Mouse (Mus musculus) heart, postnatal 0 days (tissue): ENCODE measurements at regions not wholly inside any gene's neighbourhood (a gene's known extent, or its start where the extent isn't known, plus 50 kb on each side); places are given as distances from the start of the nearest gene placed in this dataset.
"Not testable (repeated sequence)": the region's sequence is repeated elsewhere in the genome, so short reads cannot be mapped to it uniquely, and the experiment has no call there.

Experiments used
- ATAC-seq: fragments of 200-750 bp; cut with Nextera tagmentation; 2 replicates; pipeline ENCODE4 v1.8.0; 2017; ENCODE audit warnings: low read depth, moderate number of reproducible peaks, moderate library complexity; ENCODE audit not compliant: insufficient read depth
- DNase-seq: peaks from one replicate; pipeline ENCODE4 v3.0.0-alpha.2; 2016; ENCODE audit warnings: low spot score
- H3K27ac ChIP-seq: fragments of 300-500 bp; sonication (generic); 2 replicates; pipeline ENCODE4 v1.5.1; 2014; ENCODE audit warnings: low read depth, mild to moderate bottlenecking
- H3K27me3 ChIP-seq: fragments of 300-500 bp; sonication (generic); 2 replicates; pipeline ENCODE4 v1.6.1; 2014; ENCODE audit warnings: low read length, mixed read lengths; ENCODE audit not compliant: control insufficient read depth, insufficient read depth
- H3K36me3 ChIP-seq: fragments of 300-500 bp; sonication (generic); replicated peaks from 2 replicates; pipeline ENCODE4 v1.6.1; 2014; ENCODE audit warnings: low read length, mixed read lengths; ENCODE audit not compliant: control insufficient read depth, insufficient read depth
- H3K4me1 ChIP-seq: fragments of 300-500 bp; sonication (generic); 2 replicates; pipeline ENCODE4 v1.6.1; 2014; ENCODE audit warnings: antibody characterized with exemption; ENCODE audit not compliant: control insufficient read depth, insufficient read depth
- H3K4me2 ChIP-seq: fragments of 300-500 bp; sonication (generic); 2 replicates; pipeline ENCODE4 v1.6.1; 2014; ENCODE audit warnings: low read depth, mild to moderate bottlenecking, low read length, moderate library complexity
- H3K4me3 ChIP-seq: fragments of 300-500 bp; sonication (generic); 2 replicates; pipeline ENCODE4 v1.5.1; 2014; ENCODE audit warnings: low read depth, low read length
- H3K9ac ChIP-seq: fragments of 300-500 bp; sonication (generic); replicated peaks from 2 replicates; pipeline ENCODE4 v1.6.1; 2014; ENCODE audit warnings: low read depth, low read length, mixed read lengths
- H3K9me3 ChIP-seq: fragments of 300-500 bp; sonication (generic); replicated peaks from 2 replicates; pipeline ENCODE4 v1.6.1; 2016; ENCODE audit warnings: low read length; ENCODE audit not compliant: control insufficient read depth
- CTCF ChIP-seq: IDR thresholded peaks from 2 replicates; pipeline ENCODE4 v1.5.1; 2016; ENCODE audit warnings: antibody characterized with exemption, control low read depth, low read depth
- EP300 ChIP-seq: IDR thresholded peaks from 2 replicates; pipeline ENCODE4 v1.6.1; 2016; ENCODE audit warnings: antibody characterized with exemption, low read depth
- WGBS: fragments of 180-500 bp; shearing (Covaris S2); extraction: QIAGEN DNeasy Blood & Tissue Kit; methylation state at CpG from one replicate; pipeline ENCODE4 v1.1.7; 2014; 5-methylcytosine and 5-hydroxymethylcytosine counted together

DNA sequence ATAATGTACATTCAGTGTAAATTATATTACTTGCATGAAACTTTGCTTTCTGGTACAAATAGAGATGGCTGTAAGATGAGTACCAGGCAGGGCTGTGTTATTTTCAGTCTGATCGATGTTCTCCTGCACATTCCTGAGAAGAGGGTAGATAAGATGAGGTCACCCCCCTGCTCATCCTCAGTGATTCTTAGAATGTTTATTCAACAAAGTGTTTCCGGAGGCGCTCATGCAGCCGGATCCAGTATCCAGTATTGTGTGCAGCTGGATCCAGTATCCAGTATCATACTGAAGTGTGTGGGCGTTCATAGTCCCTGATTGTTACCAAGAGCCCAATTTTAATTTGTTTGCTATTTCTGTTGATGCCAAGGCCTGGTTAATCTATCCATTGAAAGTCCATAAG is 413.0 kb upstream of the Auts2 start:
- no peak for TF ChIP-seq EP300
- TF ChIP-seq CTCF, result no peak
- no peak for ATAC-seq
- Histone ChIP-seq H3K9me3 (no peaks in the 10 kb centered on the region), H3K27me3 (no peaks in the 10 kb centered on the region), H3K9ac (no peak overlapping the region), H3K36me3 (no peaks in the 10 kb centered on the region), H3K4me3 (no peak overlapping the region), H3K4me1 (no peaks in the 10 kb centered on the region), H3K27ac (no peak overlapping the region), H3K4me2 (no peak overlapping the region)
- WGBS, result 54% methylated on average over 5 of the region's 5 CpGs
- DNase-seq, result no peak

DNA sequence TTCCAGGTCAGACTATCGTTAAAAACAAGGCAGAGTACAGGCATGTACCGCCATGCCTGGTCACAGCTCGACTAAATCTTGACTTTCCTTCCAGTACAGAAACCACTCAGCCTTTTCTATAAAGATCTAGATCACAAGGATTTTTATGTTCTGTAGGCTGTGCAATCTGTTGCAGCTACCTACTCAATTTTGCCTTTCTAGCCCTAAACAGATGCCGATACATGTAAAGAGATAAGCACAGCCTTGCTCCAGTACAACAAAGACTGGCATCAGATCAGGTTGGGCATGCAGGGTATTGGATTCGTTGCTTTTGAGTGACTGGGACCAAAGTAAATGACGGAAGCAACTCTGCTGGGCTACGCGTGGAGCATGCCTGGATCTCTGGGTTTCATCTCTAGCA is 411.9 kb upstream of the Auts2 start:
- TF ChIP-seq CTCF (no peak), EP300 (no peak)
- Histone ChIP-seq H3K4me2 (no peak overlapping the region), H3K27ac (no peak overlapping the region), H3K9me3 (no peaks in the 10 kb centered on the region), H3K4me3 (no peak overlapping the region), H3K36me3 (no peaks in the 10 kb centered on the region), H3K4me1 (no peaks in the 10 kb centered on the region), H3K27me3 (no peaks in the 10 kb centered on the region), H3K9ac (no peak overlapping the region)
- WGBS, result 89% methylated on average over 8 of the region's 8 CpGs
- DNase-seq, result no peak
- no peak for ATAC-seq

DNA sequence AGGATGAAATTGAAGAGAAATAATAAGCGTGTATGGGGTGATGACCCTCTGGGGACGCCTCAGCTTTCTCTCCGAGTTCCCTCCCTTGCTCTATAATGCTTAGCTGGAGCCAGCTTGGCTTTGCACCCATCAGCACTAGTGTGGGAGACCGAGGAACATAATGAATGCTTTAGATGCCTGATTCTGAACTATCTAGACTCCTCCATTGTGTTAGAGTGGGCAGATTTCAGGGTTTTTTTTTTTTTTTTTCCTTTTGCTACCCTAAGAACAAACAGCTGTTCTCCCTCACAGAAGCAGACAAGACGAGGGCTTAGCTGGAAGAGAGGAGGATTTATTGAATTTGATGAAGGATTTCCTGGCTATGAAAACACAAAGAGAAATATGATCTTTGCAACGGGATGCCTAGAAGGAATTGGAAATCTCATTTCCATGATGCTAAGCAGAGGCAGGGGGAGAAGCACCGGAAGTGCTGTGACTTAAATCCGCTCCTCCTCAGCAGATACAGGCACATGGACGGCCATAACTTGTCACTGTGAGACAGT is 390.4 kb upstream of the Auts2 start:
- 58% methylated on average over 9 of the region's 9 CpGs for WGBS
- ATAC-seq (no peak), DNase-seq (no peak)

DNA sequence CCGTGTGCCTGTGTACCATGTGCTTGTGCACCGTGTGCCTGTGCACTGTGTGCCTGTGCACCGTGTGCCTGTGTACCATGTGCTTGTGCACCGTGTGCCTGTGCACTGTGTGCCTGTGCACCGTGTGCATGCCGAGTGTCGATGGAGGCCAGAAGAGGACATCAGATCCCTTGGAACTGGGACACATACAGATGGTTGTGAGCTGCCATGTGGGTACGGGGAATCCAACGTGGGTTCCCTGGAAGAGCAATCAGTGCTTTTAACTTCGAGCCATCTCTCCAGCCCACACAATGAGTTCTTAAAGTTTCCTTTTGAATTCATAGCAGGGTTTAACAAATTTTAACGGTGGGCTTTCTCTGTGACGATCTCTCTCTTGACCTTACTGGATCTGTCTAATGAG is 386.8 kb upstream of the Auts2 start:
- H3K9ac ChIP-seq, H3K36me3 ChIP-seq, H3K4me1 ChIP-seq, ATAC-seq, H3K27me3 ChIP-seq, H3K27ac ChIP-seq, DNase-seq, H3K4me2 ChIP-seq, H3K9me3 ChIP-seq, H3K4me3 ChIP-seq: not testable (repeated sequence)
- WGBS, result 85% methylated on average over 12 of the region's 12 CpGs

More for the DNA sequence above, 390.4 kb upstream of the Auts2 start:
- no peaks in the 10 kb centered on the region for H3K36me3 ChIP-seq
- H3K4me3 ChIP-seq, result no peak overlapping the region
- no peak overlapping the region for H3K9ac ChIP-seq
- H3K9me3 ChIP-seq, result no peaks in the 10 kb centered on the region
- H3K27me3 ChIP-seq, result no peaks in the 10 kb centered on the region
- H3K4me2 ChIP-seq, result no peak overlapping the region
- no peak for TF ChIP-seq CTCF
- no peak for TF ChIP-seq EP300
- H3K27ac ChIP-seq, result no peak overlapping the region
- no peaks in the 10 kb centered on the region for H3K4me1 ChIP-seq

DNA sequence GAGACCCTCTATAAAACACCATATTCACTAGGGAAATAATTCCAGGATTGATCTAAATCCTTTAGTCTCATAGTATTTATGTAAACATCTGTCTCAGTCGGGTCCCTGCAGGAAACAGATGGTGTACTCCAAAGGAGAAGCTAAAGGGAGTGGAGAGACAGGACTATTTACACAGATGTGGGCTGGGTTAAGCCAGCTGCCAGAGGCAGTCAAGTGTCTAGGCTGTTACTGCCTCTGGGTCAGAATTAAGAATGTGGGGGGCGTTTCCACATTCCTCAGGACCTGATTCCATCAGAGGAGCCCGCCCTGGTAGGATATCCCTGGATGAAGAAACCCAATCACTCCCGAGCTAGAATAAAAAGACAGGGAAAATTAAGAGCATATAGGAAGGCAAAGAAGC is 380.2 kb upstream of the Auts2 start:
- Histone ChIP-seq H3K9me3 (peaks cover 8% of the 10 kb centered on the region; the same call in 1 of the 2 replicates), H3K36me3 (no peaks in the 10 kb centered on the region), H3K9ac (no peak overlapping the region), H3K27me3 (no peaks in the 10 kb centered on the region), H3K27ac (no peak overlapping the region), H3K4me3 (no peak overlapping the region), H3K4me1 (no peaks in the 10 kb centered on the region), H3K4me2 (no peak overlapping the region)
- DNase-seq, result peak; percentile 13
- TF ChIP-seq EP300, result no peak
- TF ChIP-seq CTCF, result no peak
- WGBS, result 20% methylated on average over 4 of the region's 4 CpGs
- ATAC-seq, result peak; percentile 47; the same call in 1 of the 2 replicates

DNA sequence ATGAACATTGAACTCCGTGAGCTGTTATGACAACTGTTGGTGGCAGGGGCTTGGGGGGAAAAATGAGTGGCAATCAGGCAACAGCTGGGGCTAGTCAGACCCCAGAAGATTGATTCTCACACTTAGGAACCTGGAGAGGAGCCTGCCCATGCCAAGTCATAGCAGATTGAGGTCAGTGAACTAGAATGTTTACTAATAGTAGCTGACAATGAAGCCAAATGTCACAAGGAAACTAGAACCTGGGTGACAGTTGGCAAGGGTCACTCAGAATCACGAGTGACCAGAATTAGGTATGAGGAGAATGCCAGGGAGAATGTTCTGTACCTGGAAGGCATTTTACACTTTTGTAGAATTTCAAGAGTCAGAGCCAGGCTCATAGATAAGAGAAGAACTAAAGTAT is 365.9 kb upstream of the Auts2 start:
- no peaks in the 10 kb centered on the region for H3K9me3 ChIP-seq
- no peak for ATAC-seq
- H3K27ac ChIP-seq, result no peak overlapping the region
- no peak for DNase-seq
- no peaks in the 10 kb centered on the region for H3K27me3 ChIP-seq
- H3K4me1 ChIP-seq, result no peaks in the 10 kb centered on the region
- 60% methylated on average over 2 of the region's 2 CpGs for WGBS
- H3K4me2 ChIP-seq, result no peak overlapping the region
- no peak overlapping the region for H3K9ac ChIP-seq
- no peak overlapping the region for H3K4me3 ChIP-seq
- no peaks in the 10 kb centered on the region for H3K36me3 ChIP-seq
- TF ChIP-seq EP300 (no peak), CTCF (no peak)
